Mouse (Mus musculus) gonadal fat pad, adult 2 months (tissue): ENCODE results near the gene Sh3gl2. TPM values are rescaled to one million over a fixed set of nuclear protein-coding genes. Genes with fewer than 3 reads are reported as not detected.

Source experiments
- DNase-seq: peaks from one replicate; pipeline ENCODE4 v3.0.0-alpha.2; 2012; ENCODE audit warnings: low read depth
- polyA plus RNA-seq: library from polyadenylated mRNA; depleted of rRNA; stranded (reverse); fragments of >200 nt; gene quantifications from 2 replicates; pipeline ENCODE4 v1.2.3, GENCODE M21; 2012; rRNA removed

The Sh3gl2 gene
- 18.4 and 24.4 TPM in 2 replicates for polyA plus RNA-seq

GRCm38 (mm10) chr4:85205071-85205635, at the start of gene Sh3gl2:
Gene Sh3gl2 (plus strand): TSS chr4:85205126.
- DNase-seq: no peak

- no peak for DNase-seq
Measured at GRCm38 (mm10) chr4:85161156-85161555, 43.8 kb upstream of the Sh3gl2 start.

- DNase-seq: no peak
Measured at GRCm38 (mm10) chr4:85162468-85163312, 42.2 kb upstream of the Sh3gl2 start.

- no peak for DNase-seq
Measured at GRCm38 (mm10) chr4:85163313-85163615, 41.7 kb upstream of the Sh3gl2 start.

GRCm38 (mm10) chr4:85168001-85168400, 36.9 kb upstream of the Sh3gl2 start:
- DNase-seq: no peak

- DNase-seq: no peak
Measured at GRCm38 (mm10) chr4:85175466-85175865, 29.5 kb upstream of the Sh3gl2 start.

- no peak for DNase-seq
Measured at GRCm38 (mm10) chr4:85178394-85179051, 26.4 kb upstream of the Sh3gl2 start.

GRCm38 (mm10) chr4:85186011-85186410, 18.9 kb upstream of the Sh3gl2 start:
- DNase-seq: no peak

- no peak for DNase-seq
Measured at GRCm38 (mm10) chr4:85196201-85196600, 8.7 kb upstream of the Sh3gl2 start.

GRCm38 (mm10) chr4:85198431-85198830, 6.5 kb upstream of the Sh3gl2 start:
- no peak for DNase-seq

- DNase-seq: no peak
Measured at GRCm38 (mm10) chr4:85202582-85202981, 2.3 kb upstream of the Sh3gl2 start.

- no peak for DNase-seq
Measured at GRCm38 (mm10) chr4:85205636-85206211, 798 bp downstream of the Sh3gl2 start.

- no peak for DNase-seq
Measured at GRCm38 (mm10) chr4:85206675-85207400, 1.9 kb downstream of the Sh3gl2 start.

- DNase-seq: no peak
Measured at GRCm38 (mm10) chr4:85207515-85207914, 2.6 kb downstream of the Sh3gl2 start.

GRCm38 (mm10) chr4:85208531-85208930, 3.6 kb downstream of the Sh3gl2 start:
- DNase-seq: no peak

- no peak for DNase-seq
Measured at GRCm38 (mm10) chr4:85210953-85211352, 6.0 kb downstream of the Sh3gl2 start.

GRCm38 (mm10) chr4:85217003-85217402, 12.1 kb downstream of the Sh3gl2 start:
- no peak for DNase-seq

- no peak for DNase-seq
Measured at GRCm38 (mm10) chr4:85222716-85223115, 17.8 kb downstream of the Sh3gl2 start.

- no peak for DNase-seq
Measured at GRCm38 (mm10) chr4:85226731-85227130, 21.8 kb downstream of the Sh3gl2 start.

- DNase-seq: no peak
Measured at GRCm38 (mm10) chr4:85227664-85228588, 23.0 kb downstream of the Sh3gl2 start.

GRCm38 (mm10) chr4:85228589-85228948, 23.6 kb downstream of the Sh3gl2 start:
- no peak for DNase-seq
